Mouse (Mus musculus) gastrocnemius, postnatal 10 days (tissue): ENCODE measurements at regions not wholly inside any gene's neighbourhood (a gene's known extent, or its start where the extent isn't known, plus 50 kb on each side); places are given as distances from the start of the nearest gene placed in this dataset.
A peak's percentile ranks its signal among the peaks of the same experiment; 100 is the strongest.

Experiments used
- DNase-seq: peaks from one replicate; pipeline ENCODE4 v3.0.0; 2021; ENCODE audit warnings: mixed read lengths

GRCm38 (mm10) chr14:106365624-106366118, 259.7 kb downstream of the Trim52 start:
- no peak for DNase-seq

GRCm38 (mm10) chr14:106373451-106373850, 267.5 kb downstream of the Trim52 start:
- no peak for DNase-seq

- DNase-seq: no peak
These were observed 273.6 kb downstream of the Trim52 start for GRCm38 (mm10) chr14:106379645-106380044.

- no peak for DNase-seq
These were observed 281.7 kb downstream of the Trim52 start for GRCm38 (mm10) chr14:106387671-106388070.

- DNase-seq: no peak
These were observed 284.5 kb downstream of the Trim52 start for GRCm38 (mm10) chr14:106390546-106390945.

- DNase-seq: no peak
These were observed 288.0 kb downstream of the Trim52 start for GRCm38 (mm10) chr14:106393978-106394377.

- no peak for DNase-seq
These were observed 307.0 kb downstream of the Trim52 start for GRCm38 (mm10) chr14:106412917-106413558.

- DNase-seq: no peak
These were observed 318.7 kb downstream of the Trim52 start for GRCm38 (mm10) chr14:106424714-106425113.

GRCm38 (mm10) chr14:106428594-106428993, 322.6 kb downstream of the Trim52 start:
- DNase-seq: no peak

GRCm38 (mm10) chr14:106439282-106439681, 333.3 kb downstream of the Trim52 start:
- peak; percentile 53 for DNase-seq

- DNase-seq: no peak
These were observed 383.1 kb downstream of the Trim52 start for GRCm38 (mm10) chr14:106489074-106489473.

GRCm38 (mm10) chr14:106491389-106491788, 385.4 kb downstream of the Trim52 start:
- DNase-seq: no peak

GRCm38 (mm10) chr14:106500344-106501135, 394.5 kb downstream of the Trim52 start:
- no peak for DNase-seq

- no peak for DNase-seq
These were observed 400.9 kb downstream of the Trim52 start for GRCm38 (mm10) chr14:106506921-106507320.

GRCm38 (mm10) chr14:106518552-106519358, 412.8 kb downstream of the Trim52 start:
- no peak for DNase-seq

- DNase-seq: no peak
These were observed 414.8 kb downstream of the Trim52 start for GRCm38 (mm10) chr14:106520808-106521207.

GRCm38 (mm10) chr14:106550150-106550549, 444.2 kb downstream of the Trim52 start:
- no peak for DNase-seq

- DNase-seq: no peak
These were observed 473.3 kb downstream of the Trim52 start for GRCm38 (mm10) chr14:106579281-106579680.

GRCm38 (mm10) chr14:106581886-106582285, 475.9 kb downstream of the Trim52 start:
- no peak for DNase-seq

- no peak for DNase-seq
These were observed 487.4 kb downstream of the Trim52 start for GRCm38 (mm10) chr14:106593352-106593751.

- DNase-seq: no peak
These were observed 488.0 kb downstream of the Trim52 start for GRCm38 (mm10) chr14:106593980-106594379.

- no peak for DNase-seq
These were observed 501.0 kb downstream of the Trim52 start for GRCm38 (mm10) chr14:106607041-106607440.
